Mouse (Mus musculus): ENCODE results near the gene H13. TPM values are rescaled to one million over a fixed set of nuclear protein-coding genes. Genes with fewer than 3 reads are reported as not detected.

Gene H13
- 10 to 100 TPM; 36.3 to 95.5 (median 61.4) TPM for total RNA-seq (2018; cell fraction: chromatin; rRNA removed)
- 10 to 100 TPM; 46.6 to 75.1 (median 61.4) TPM for total RNA-seq (2018; cell fraction: cytosol; rRNA removed)
- 10 to 100 TPM; 35.9 to 90.2 (median 58.3) TPM for total RNA-seq (2018; cell fraction: nucleus; rRNA removed)
- polyA plus RNA-seq (2018) = 58.4 to 93.5 TPM (median 77.2 TPM) in 3 replicates

DNA sequence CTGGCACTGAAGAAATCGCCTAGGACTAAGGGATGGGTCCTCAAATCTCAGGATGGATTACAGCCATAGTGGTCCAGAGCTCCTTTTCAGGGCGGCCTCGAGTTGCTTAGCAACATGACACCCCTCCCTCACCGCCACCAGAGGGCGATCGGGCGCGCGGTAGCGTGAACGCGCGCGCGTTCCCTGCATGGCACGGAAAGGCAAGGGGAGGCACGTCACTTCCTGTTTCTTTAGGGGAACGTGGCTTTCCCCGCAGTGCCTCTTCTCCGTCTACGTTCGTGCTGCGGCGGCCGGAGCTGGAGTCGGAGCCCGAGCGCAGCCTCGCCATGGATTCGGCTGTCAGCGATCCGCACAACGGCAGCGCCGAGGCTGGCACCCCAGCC is at the start of gene H13:
Gene H13 (plus strand): TSS at position 206 of the 383 bp plus-strand sequence.
- Histone ChIP-seq H3K36me3 (ENCODE audit: inconsistent target) (no peaks in the 10 kb centered on the region), H3K27ac (no peak within 1 kb of the TSS), H3K4me3 (ENCODE audit: inconsistent target) (peak within 1 kb of the TSS; percentile 79), H3K79me2 (ENCODE audit: inconsistent target) (peaks cover 47% of the 10 kb centered on the region)
- under 1% methylated on average over 35 of the region's 35 CpGs for WGBS (ENCODE audit: missing documents)

DNA sequence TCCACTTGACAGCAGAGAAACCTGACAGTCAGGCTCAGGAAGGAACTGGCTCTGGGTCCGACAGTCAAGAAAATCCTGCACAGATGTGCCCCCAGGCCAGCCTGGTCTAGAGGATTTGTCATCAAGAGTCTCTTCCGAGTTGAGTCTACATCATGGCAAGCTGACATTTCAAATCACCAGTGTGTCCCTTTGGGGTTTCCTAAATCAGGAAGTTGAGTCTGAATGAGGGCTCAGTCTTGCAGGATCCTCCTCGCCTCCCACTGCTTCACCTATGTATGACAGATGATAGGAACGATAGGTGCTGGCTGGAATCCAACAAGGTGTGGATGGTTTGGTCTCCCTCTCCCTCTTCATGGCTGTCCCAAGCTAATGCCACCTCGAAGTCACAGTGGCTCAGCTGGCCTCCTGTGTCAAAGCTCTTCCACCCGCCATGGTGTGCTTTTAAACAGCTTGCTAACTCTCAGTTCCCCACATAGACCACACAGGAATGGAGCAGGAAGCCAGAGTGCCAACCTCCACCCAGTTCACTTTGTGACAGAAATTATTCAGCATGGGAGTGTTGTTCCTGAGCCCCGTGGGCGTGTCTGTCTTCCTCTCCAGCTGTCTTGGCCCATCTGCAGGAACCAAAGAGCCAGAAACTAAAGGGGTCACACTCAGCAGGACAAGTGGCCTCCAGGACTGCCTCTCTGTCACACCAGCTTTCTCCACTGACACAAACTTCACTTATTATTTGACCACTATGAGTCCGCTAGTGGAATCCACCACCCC is 48.7 kb upstream of the H13 start:
- WGBS (ENCODE audit: missing documents) = 19% methylated on average over 9 of the region's 9 CpGs
- no peaks in the 10 kb centered on the region for H3K79me2 ChIP-seq (ENCODE audit: inconsistent target)
- H3K27ac ChIP-seq = no peak overlapping the region
- no peaks in the 10 kb centered on the region for H3K36me3 ChIP-seq (ENCODE audit: inconsistent target)
- no peak overlapping the region for H3K4me3 ChIP-seq (ENCODE audit: inconsistent target)

DNA sequence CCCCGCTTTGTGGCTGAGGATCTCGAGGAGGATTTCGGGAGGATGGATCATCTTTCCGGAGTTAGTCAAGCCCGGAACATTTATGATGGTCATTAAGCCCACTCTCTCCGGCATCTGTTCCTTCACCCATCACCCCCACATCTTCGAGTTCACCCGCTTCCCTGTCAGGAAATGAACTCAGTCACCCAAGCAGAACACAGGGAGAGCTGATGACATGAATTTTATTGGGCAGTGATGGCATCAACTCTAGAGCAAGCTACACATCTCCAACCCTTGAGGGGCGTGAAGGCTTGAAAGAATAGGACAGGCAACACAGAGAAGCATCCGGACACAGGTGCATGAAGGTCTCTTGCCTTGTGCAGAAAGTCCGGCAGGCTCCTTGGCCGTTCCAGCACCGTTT is 47.1 kb upstream of the H13 start:
- Histone ChIP-seq H3K79me2 (ENCODE audit: inconsistent target) (no peaks in the 10 kb centered on the region), H3K27ac (no peak overlapping the region), H3K36me3 (ENCODE audit: inconsistent target) (no peaks in the 10 kb centered on the region), H3K4me3 (ENCODE audit: inconsistent target) (no peak overlapping the region)
- WGBS (ENCODE audit: missing documents) = 82% methylated on average over 11 of the region's 13 CpGs

DNA sequence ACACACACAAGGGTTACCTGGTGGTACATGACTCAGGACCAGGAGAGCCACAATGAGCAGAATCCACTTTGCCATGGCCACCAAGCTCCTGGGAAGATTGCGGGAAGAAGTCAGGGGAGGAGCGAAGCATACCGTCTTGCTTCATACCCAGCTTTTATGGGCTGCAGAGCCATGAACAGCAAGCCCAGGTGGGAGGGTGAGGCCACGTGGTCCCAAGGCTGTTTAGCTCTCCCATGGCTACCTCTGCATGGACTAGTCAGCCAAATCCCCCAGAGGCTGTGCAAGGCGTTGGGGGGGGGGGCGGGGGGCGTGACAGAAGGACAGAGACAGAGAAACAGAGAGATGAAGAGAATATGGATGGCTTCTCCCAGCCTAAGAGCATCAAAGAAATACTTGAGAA is 46.3 kb upstream of the H13 start, which contains the start of gene Defb25:
Gene Defb25 (minus strand): TSS at position 101 of the 400 bp plus-strand sequence.
- Histone ChIP-seq H3K4me3 (ENCODE audit: inconsistent target) (no peak within 1 kb of the TSS), H3K27ac (no peak within 1 kb of the TSS), H3K36me3 (ENCODE audit: inconsistent target) (no peaks in the 10 kb centered on the region), H3K79me2 (ENCODE audit: inconsistent target) (no peaks in the 10 kb centered on the region)
- WGBS (ENCODE audit: missing documents) = 92% methylated on average over 7 of the region's 7 CpGs

DNA sequence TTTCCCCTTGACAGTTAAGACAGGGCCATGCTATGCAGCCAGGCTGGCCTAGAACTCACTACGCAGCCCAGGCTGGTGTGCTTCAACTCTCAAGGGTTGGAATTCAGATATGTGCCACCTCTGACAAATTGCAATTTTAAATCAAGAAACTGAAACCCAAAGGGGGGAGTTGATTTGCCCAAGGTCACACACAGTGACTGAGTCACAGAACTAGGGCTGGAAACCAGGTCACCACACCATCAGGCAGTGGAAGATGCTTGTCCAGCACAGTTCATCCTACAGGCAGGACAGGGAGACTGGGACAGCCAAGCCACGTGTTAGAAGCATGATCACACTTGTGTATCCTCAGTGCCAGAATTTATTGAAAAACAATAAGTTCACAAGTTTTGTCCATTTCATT is 44.7 kb upstream of the H13 start:
- no peak overlapping the region for H3K27ac ChIP-seq
- no peak overlapping the region for H3K4me3 ChIP-seq (ENCODE audit: inconsistent target)
- WGBS (ENCODE audit: missing documents) = 97% methylated on average over 2 of the region's 2 CpGs
- H3K36me3 ChIP-seq (ENCODE audit: inconsistent target) = no peaks in the 10 kb centered on the region
- no peaks in the 10 kb centered on the region for H3K79me2 ChIP-seq (ENCODE audit: inconsistent target)

DNA sequence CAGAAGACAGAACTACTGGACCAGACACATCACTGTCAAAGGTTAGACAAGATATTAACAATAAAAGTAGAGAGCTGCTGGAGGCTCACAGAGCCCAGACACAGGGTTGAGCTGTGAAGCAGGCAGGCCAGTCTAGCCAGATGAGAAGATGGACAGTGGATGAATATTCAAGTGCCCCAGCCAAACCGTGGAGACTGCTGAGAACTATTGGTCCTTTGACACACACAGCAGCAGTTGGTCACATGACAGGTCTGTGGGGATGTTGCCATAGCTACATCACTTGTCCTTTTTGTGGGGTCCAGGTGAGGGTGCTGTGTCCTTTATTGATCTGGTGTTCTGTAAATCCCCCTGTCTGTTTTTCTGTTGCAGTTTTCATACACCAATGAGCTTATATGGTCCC is 44.0 kb upstream of the H13 start:
- Histone ChIP-seq H3K36me3 (ENCODE audit: inconsistent target) (no peaks in the 10 kb centered on the region), H3K79me2 (ENCODE audit: inconsistent target) (no peaks in the 10 kb centered on the region), H3K27ac (no peak overlapping the region), H3K4me3 (ENCODE audit: inconsistent target) (no peak overlapping the region)
- 46% methylated on average over 1 of the region's 1 CpGs for WGBS (ENCODE audit: missing documents)

DNA sequence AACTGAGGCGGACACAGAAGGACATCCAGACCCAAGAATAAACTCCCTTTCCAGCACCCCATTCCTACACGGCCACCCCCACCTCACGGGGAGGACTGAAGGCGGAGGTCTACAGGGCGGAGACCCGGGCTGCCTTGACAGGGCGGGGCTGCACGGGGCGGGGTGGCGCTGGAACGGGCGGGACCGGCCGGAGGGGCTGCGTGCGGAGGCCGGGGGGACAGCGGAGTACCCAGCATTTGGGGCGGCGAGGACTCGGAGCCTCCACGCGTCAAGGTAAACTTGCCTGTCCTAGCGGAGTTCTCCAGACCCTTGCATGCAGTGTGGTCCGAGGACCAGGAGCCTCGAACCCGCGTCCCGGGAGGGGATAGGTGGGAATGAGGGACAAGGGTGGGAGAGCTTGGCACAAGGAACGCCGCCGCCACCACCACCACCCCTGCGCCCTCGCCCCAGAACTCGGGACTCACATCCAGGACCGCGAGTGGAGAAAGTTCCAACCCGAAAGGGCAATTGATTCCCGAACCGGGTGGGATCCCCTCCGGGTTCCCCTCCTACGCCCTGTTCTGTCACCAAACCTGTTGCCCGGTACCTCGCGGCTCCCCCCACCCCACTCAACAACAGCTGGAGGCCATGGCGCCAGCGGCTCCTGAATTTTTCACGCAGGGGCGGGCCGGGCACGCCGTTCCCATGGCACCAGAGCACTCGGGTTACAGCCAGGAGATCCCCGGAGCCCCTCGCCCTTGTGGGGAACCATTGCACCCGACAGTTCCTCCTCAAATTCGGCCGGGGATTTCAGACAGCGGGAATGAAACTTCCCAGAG is 42.3 kb upstream of the H13 start, which contains the start of gene Rem1:
Gene Rem1 (plus strand): TSS at position 178 of the 818 bp plus-strand sequence.
- Histone ChIP-seq H3K27ac (no peak within 1 kb of the TSS), H3K79me2 (ENCODE audit: inconsistent target) (no peaks in the 10 kb centered on the region), H3K4me3 (ENCODE audit: inconsistent target) (no peak within 1 kb of the TSS), H3K36me3 (ENCODE audit: inconsistent target) (no peaks in the 10 kb centered on the region)
- WGBS (ENCODE audit: missing documents) = 6% methylated on average over 57 of the region's 59 CpGs

DNA sequence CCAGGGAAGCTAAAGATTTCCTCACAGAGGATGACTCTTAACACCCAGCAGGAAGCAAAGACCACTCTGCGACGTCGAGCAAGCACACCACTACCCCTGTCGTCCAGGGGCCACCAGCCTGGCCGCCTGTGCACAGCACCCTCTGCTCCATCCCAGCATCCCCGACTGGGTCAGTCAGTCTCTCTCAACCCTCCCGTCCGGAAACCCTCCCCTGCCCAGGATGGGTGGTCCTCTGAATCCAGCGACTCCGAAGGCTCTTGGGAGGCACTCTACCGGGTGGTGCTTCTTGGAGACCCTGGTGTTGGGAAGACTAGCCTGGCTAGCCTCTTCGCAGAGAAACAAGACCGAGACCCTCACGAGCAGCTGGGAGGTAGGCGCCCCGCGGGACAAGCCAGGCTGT is 41.2 kb upstream of the H13 start:
- Histone ChIP-seq H3K79me2 (ENCODE audit: inconsistent target) (no peaks in the 10 kb centered on the region), H3K4me3 (ENCODE audit: inconsistent target) (no peak overlapping the region), H3K27ac (no peak overlapping the region), H3K36me3 (ENCODE audit: inconsistent target) (no peaks in the 10 kb centered on the region)
- WGBS (ENCODE audit: missing documents) = 72% methylated on average over 17 of the region's 17 CpGs

DNA sequence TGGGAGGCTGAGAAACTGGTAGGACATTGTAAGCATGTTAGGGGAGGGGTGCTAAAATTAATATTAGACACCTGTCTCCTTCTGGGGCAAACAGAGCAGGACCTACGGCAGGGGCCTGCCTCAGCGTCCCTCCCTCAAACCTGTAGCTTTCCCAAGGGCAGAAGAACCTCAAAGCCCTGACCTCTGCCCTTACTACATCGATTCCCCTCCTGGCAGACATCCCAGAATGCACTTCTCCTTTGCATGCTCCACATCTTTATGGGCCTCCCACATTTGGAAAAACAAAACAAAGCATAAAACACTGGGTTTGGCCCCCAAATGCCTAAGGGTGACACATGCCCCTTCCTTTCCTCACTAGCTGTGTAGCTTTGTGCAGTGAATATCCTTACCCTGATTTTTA is 40.0 kb upstream of the H13 start:
- 56% methylated on average over 3 of the region's 3 CpGs for WGBS (ENCODE audit: missing documents)
- Histone ChIP-seq H3K79me2 (ENCODE audit: inconsistent target) (no peaks in the 10 kb centered on the region), H3K27ac (no peak overlapping the region), H3K36me3 (ENCODE audit: inconsistent target) (no peaks in the 10 kb centered on the region), H3K4me3 (ENCODE audit: inconsistent target) (no peak overlapping the region)

DNA sequence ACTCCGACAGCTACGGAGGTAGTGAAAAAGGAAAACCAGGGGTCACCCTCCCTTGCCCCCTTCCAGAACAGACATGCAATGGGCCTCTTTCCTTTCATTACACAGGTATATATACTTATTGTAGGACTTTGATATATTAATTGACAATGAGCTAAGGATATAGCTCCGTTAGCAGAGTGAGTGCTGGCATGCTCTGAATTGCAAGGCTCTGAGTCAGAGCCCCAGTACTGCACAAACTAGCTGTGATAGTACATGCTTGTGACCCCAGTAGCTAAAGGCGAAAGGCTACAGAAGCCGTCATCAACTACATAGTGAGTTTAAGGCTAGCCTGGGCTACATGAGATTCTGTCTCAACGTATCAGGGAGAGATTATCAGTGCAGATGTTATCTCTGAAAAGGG is 39.4 kb upstream of the H13 start:
- H3K79me2 ChIP-seq (ENCODE audit: inconsistent target) = no peaks in the 10 kb centered on the region
- WGBS (ENCODE audit: missing documents) = 94% methylated on average over 6 of the region's 6 CpGs
- no peak overlapping the region for H3K4me3 ChIP-seq (ENCODE audit: inconsistent target)
- H3K36me3 ChIP-seq (ENCODE audit: inconsistent target) = no peaks in the 10 kb centered on the region
- no peak overlapping the region for H3K27ac ChIP-seq

DNA sequence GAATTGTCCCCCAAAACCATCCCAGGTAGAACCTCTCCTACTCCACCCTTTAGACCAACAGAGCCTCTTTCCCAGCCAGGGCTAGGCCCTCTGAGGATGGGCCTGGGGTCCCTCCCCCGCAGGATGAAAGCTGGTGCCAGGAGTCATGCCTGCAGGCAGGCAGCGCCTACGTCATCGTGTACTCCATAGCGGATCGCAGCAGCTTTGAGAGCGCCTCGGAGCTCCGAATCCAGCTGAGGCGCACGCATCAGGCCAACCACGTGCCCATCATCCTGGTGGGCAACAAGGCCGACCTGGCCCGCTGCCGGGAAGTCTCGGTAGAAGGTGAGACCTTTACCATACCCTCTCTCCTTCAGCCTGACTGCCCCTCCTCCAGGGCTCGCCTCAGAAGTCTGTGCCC is 35.9 kb upstream of the H13 start:
- 46% methylated on average over 17 of the region's 17 CpGs for WGBS (ENCODE audit: missing documents)
- no peaks in the 10 kb centered on the region for H3K79me2 ChIP-seq (ENCODE audit: inconsistent target)
- H3K4me3 ChIP-seq (ENCODE audit: inconsistent target) = no peak overlapping the region
- H3K27ac ChIP-seq = no peak overlapping the region
- H3K36me3 ChIP-seq (ENCODE audit: inconsistent target) = no peaks in the 10 kb centered on the region

DNA sequence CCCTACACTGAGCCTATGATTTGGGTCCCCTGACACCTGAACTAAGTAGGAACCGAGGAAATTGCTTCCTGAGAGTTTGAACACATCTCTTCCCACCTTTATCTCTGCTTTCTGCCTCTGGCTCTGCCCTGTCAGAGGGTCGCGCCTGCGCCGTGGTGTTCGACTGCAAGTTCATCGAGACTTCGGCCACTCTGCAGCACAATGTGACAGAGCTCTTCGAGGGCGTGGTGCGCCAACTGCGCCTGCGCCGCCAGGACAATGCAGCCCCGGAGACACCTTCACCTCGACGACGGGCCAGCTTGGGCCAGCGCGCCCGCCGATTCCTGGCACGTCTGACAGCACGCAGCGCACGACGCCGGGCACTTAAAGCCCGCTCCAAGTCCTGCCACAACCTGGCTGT is 35.0 kb upstream of the H13 start:
- Histone ChIP-seq H3K36me3 (ENCODE audit: inconsistent target) (no peaks in the 10 kb centered on the region), H3K27ac (no peak overlapping the region), H3K4me3 (ENCODE audit: inconsistent target) (no peak overlapping the region), H3K79me2 (ENCODE audit: inconsistent target) (no peaks in the 10 kb centered on the region)
- WGBS (ENCODE audit: missing documents) = 94% methylated on average over 19 of the region's 29 CpGs

DNA sequence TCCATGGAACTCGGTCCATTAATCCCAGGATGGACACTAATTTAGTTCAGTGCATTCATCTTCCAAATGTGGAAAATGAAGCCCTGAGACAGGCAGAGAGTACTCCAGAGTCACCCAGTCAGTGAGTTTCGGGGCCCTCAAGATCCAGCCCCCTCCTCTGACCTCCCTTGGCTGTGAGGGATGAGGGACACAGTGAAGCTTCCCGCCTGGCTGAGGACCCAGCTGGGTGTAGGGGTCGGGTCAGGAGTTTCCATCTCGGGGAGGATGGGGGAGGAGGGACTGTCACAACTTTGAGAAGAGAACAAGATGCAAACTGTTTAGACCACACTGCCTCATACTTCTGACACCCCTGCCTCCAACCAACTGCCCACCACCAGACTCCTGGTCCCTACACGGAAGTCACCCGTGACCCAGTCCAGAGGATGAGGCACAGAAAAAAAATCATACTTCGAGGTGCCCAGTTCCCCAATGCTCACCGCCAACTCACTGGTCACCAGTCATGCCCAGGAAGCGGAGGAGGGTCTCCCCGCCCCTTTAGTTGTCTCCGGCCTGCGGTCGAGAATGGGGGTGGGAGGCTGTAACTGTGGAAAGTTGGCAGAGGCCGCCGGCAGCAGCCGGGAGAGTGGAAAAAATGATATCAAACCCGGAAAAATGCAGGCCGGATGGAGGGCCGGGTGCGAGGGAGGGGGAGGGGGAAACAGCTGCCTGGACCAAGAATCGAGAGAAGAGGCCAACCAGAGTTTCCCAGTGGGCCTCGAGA is 32.8 kb upstream of the H13 start:
- H3K36me3 ChIP-seq (ENCODE audit: inconsistent target) = no peaks in the 10 kb centered on the region
- H3K79me2 ChIP-seq (ENCODE audit: inconsistent target) = no peaks in the 10 kb centered on the region
- H3K27ac ChIP-seq = no peak overlapping the region
- no peak overlapping the region for H3K4me3 ChIP-seq (ENCODE audit: inconsistent target)
- WGBS (ENCODE audit: missing documents) = 80% methylated on average over 23 of the region's 23 CpGs

DNA sequence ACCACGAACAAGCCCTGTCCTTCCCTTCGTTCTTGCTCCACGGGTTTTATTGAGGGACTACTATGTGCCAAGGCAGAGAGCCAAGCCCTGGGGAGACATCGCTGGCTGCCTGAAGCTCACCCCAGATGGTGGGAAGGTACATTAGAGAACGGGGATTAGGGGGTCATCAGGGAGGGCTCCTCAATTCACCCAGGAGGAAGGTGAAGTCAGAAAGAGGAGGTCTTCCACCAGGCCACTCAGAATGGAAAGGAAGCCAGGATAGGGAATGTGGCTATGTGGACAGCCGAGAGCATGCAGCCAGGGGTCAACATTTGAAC is 32.3 kb upstream of the H13 start:
- no peaks in the 10 kb centered on the region for H3K36me3 ChIP-seq (ENCODE audit: inconsistent target)
- H3K79me2 ChIP-seq (ENCODE audit: inconsistent target) = no peaks in the 10 kb centered on the region
- no peak overlapping the region for H3K4me3 ChIP-seq (ENCODE audit: inconsistent target)
- 93% methylated on average over 4 of the region's 6 CpGs for WGBS (ENCODE audit: missing documents)
- no peak overlapping the region for H3K27ac ChIP-seq
